Mouse (Mus musculus) layer of hippocampus, postnatal 14 days (tissue): ENCODE results near the gene Hmcn2. TPM values are rescaled to one million over a fixed set of nuclear protein-coding genes. Genes with fewer than 3 reads are reported as not detected.

Source experiments
- DNase-seq, 2 experiments: peaks; one replicate each; pipeline ENCODE4 v3.0.0; 2021 to 2022; ENCODE audit warnings: low spot score in 2 of 2, mixed read lengths in 1 of 2
- total RNA-seq, 2 experiments: library from RNA; stranded (reverse); gene quantifications; 2 replicates each; pipeline ENCODE4 v1.2.3; 2021

Hmcn2 gene
- total RNA-seq, 2 experiments from 2014 or later, result 0.30 to 0.69 TPM

DNA sequence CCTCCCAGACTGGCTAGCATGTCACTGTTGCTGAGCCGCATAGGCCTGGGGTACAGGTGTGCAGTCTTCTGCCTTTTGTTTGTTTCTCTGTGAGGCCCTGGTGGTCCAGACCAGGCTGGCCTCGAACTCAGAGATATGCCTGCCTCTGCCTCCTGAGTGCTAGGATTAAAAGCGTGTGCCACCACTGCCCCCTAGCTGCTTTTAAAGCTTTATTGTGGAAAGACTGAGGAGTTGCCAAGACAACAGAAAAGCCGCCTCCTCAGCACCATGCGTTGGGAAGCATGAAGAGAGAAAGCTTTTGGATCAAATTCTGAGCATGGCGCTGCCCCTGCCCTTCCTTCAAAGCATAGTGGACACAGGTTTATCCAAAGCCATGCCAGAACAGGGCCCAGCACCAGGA is 194.6 kb downstream of the Hmcn2 start:
- no peak for DNase-seq

Other genes with a start within 250 kb of the Hmcn2 start
- 100 to 1,000 TPM in 1 of 2 experiments, 10 to 100 TPM in 1; 98.9 to 105 TPM for gene Fnbp1, start 172.4 kb upstream of the Hmcn2 start, total RNA-seq
- 10 to 100 TPM; 48.6 to 52.8 TPM for gene Gpr107, start 162.1 kb upstream of the Hmcn2 start, total RNA-seq
- gene Ncs1, start 68.6 kb upstream of the Hmcn2 start, total RNA-seq, result 100 to 1,000 TPM; 173 to 197 TPM
- gene Ass1, start 155.8 kb downstream of the Hmcn2 start, total RNA-seq, result 10 to 100 TPM in 1 of 2 experiments, 1 to 10 TPM in 1; 9.8 to 10.0 TPM